Mouse (Mus musculus) heart, embryonic 16.5 days (tissue): Measurements from ENCODE around the gene Carhsp1. TPM values are rescaled to one million over a fixed set of nuclear protein-coding genes. Genes with fewer than 3 reads are reported as not detected.

Experiments
- ATAC-seq: fragments of 200-750 bp; cut with Nextera tagmentation; replicated peaks from 2 replicates; pipeline ENCODE4 v1.8.0; 2017; ENCODE audit warnings: moderate number of reproducible peaks; ENCODE audit not compliant: insufficient read depth, low FRiP score; ENCODE audit errors: extremely low read depth
- H3K27ac ChIP-seq: fragments of 300-500 bp; sonication (generic); 2 replicates; pipeline ENCODE4 v1.5.1; 2014; ENCODE audit warnings: mild to moderate bottlenecking, low read length, control low read depth, moderate library complexity
- H3K27me3 ChIP-seq: fragments of 300-500 bp; sonication (generic); 2 replicates; pipeline ENCODE4 v1.6.1; 2014; ENCODE audit warnings: low read length, mixed read lengths; ENCODE audit not compliant: control insufficient read depth, insufficient read depth
- H3K36me3 ChIP-seq: fragments of 300-500 bp; sonication (generic); 2 replicates; pipeline ENCODE4 v1.6.1; 2014; ENCODE audit not compliant: control insufficient read depth, insufficient read depth
- H3K4me1 ChIP-seq: fragments of 300-500 bp; sonication (generic); 2 replicates; pipeline ENCODE4 v1.6.1; 2014; ENCODE audit warnings: low read length, mixed read lengths; ENCODE audit not compliant: control insufficient read depth, insufficient read depth
- H3K4me2 ChIP-seq: fragments of 300-500 bp; sonication (generic); 2 replicates; pipeline ENCODE4 v1.6.1; 2014; ENCODE audit warnings: low read depth, mild to moderate bottlenecking, control low read depth, low read length
- H3K4me3 ChIP-seq: fragments of 300-500 bp; sonication (generic); 2 replicates; pipeline ENCODE4 v1.5.1; 2014; ENCODE audit warnings: mild to moderate bottlenecking, control low read depth, low read length
- H3K9ac ChIP-seq: fragments of 300-500 bp; sonication (generic); 2 replicates; pipeline ENCODE4 v1.6.1; 2014; ENCODE audit warnings: low read length, control low read depth
- H3K9me3 ChIP-seq: fragments of 300-500 bp; sonication (generic); replicated peaks from 2 replicates; pipeline ENCODE4 v1.6.1; 2016; ENCODE audit warnings: low read length; ENCODE audit not compliant: control insufficient read depth
- WGBS: fragments of 180-500 bp; shearing (Covaris S2); extraction: QIAGEN DNeasy Blood & Tissue Kit; methylation state at CpG from one replicate; pipeline ENCODE4 v1.1.7; 2014; 5-methylcytosine and 5-hydroxymethylcytosine counted together
- polyA plus RNA-seq: library from polyadenylated mRNA; unstranded; fragments of >200 nt; fragmentation: Nextera tagmentation; extraction: Ambion mirVana; gene quantifications from 2 replicates; pipeline ENCODE4 v1.2.1, GENCODE M21; 2015

The Carhsp1 gene
- polyA plus RNA-seq, 1 experiment from 2014 or later, result 75.4 TPM

- Histone ChIP-seq H3K4me3 (no peak overlapping the region), H3K36me3 (no peaks in the 10 kb centered on the region), H3K4me1 (no peaks in the 10 kb centered on the region), H3K27me3 (no peaks in the 10 kb centered on the region), H3K9me3 (no peaks in the 10 kb centered on the region), H3K4me2 (no peak overlapping the region), H3K27ac (no peak overlapping the region), H3K9ac (no peak overlapping the region)
- WGBS, result 78% methylated on average over 4 of the region's 4 CpGs
- no peak for ATAC-seq
Measured at GRCm38 (mm10) chr16:8678676-8679075, 6.7 kb upstream of the Carhsp1 start.

GRCm38 (mm10) chr16:8678035-8678434 lies 6.1 kb upstream of the Carhsp1 start:
- Histone ChIP-seq H3K27me3 (no peaks in the 10 kb centered on the region), H3K4me1 (no peaks in the 10 kb centered on the region), H3K4me3 (no peak overlapping the region), H3K9me3 (no peaks in the 10 kb centered on the region), H3K27ac (no peak overlapping the region), H3K9ac (no peak overlapping the region), H3K36me3 (no peaks in the 10 kb centered on the region), H3K4me2 (no peak overlapping the region)
- WGBS, result 50% methylated on average over 5 of the region's 5 CpGs
- no peak for ATAC-seq

DNA sequence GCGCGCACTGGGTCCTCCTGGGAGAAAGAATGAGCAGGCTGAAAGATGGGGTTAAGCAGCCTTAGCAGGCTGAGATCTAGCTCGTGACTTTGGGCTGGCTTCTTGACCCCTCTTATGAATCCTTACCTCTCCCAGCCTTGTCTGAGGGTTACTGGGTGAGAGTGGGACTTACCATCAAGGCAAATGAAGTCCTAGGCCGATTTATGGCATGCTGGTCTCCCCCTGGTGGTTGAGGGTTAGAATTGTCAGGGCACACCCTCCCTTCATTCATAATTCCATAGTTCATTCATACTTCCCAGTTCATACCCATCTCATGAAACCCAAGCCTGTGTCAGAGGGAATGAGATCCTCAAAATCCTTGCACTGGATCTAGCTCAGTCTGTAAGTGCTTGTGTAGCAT lies 4.8 kb upstream of the Carhsp1 start:
- Histone ChIP-seq H3K27ac (no peak overlapping the region), H3K9me3 (no peaks in the 10 kb centered on the region), H3K36me3 (no peaks in the 10 kb centered on the region), H3K9ac (no peak overlapping the region), H3K27me3 (no peaks in the 10 kb centered on the region), H3K4me3 (no peak overlapping the region), H3K4me1 (no peaks in the 10 kb centered on the region; the same call in 1 of the 2 replicates), H3K4me2 (no peak overlapping the region)
- no peak for ATAC-seq
- 51% methylated on average over 4 of the region's 4 CpGs for WGBS

- H3K27me3 ChIP-seq, result no peaks in the 10 kb centered on the region
- no peak overlapping the region for H3K4me3 ChIP-seq
- H3K4me1 ChIP-seq, result peaks cover under 1% of the 10 kb centered on the region; the same call in 1 of the 2 replicates
- H3K9me3 ChIP-seq, result no peaks in the 10 kb centered on the region
- no peak overlapping the region for H3K27ac ChIP-seq
- no peaks in the 10 kb centered on the region for H3K36me3 ChIP-seq
- no peak overlapping the region for H3K4me2 ChIP-seq
- no peak overlapping the region for H3K9ac ChIP-seq
- 69% methylated on average over 2 of the region's 2 CpGs for WGBS
- ATAC-seq, result no peak
Measured at GRCm38 (mm10) chr16:8676228-8676627, 4.3 kb upstream of the Carhsp1 start.

GRCm38 (mm10) chr16:8675559-8675958 lies 3.6 kb upstream of the Carhsp1 start:
- Histone ChIP-seq H3K9me3 (no peaks in the 10 kb centered on the region), H3K27ac (no peak overlapping the region), H3K4me2 (no peak overlapping the region), H3K36me3 (no peaks in the 10 kb centered on the region), H3K4me1 (peaks cover 7% of the 10 kb centered on the region), H3K4me3 (no peak overlapping the region), H3K9ac (no peak overlapping the region), H3K27me3 (no peaks in the 10 kb centered on the region)
- WGBS, result 76% methylated on average over 8 of the region's 8 CpGs
- ATAC-seq, result no peak

DNA sequence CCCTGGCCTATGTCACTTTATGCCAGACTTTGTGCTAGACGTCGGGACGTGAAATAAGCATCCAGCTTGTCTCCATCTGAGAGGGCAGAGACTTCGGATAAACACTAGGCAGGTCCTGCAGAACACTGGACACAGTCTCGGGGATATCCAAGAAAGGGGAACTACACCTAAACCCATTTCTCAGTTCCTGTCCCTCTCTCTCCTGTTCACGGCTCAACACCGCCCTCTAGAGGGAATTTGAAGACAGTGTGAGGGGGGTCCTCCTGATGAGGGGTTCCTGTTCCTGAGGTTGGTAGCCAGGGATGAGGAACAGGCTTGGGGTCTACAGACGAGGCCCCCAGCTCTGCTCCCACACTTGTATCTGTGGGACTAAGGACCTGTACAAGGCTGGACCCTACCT lies 2.2 kb upstream of the Carhsp1 start:
- H3K9ac ChIP-seq, result no peak overlapping the region
- no peak overlapping the region for H3K27ac ChIP-seq
- H3K36me3 ChIP-seq, result no peaks in the 10 kb centered on the region
- no peaks in the 10 kb centered on the region for H3K9me3 ChIP-seq
- no peak for ATAC-seq
- H3K4me2 ChIP-seq, result peak overlapping the region; percentile 17; the same call in 1 of the 2 replicates
- H3K4me3 ChIP-seq, result no peak overlapping the region
- no peaks in the 10 kb centered on the region for H3K27me3 ChIP-seq
- WGBS, result 5% methylated on average over 8 of the region's 8 CpGs
- H3K4me1 ChIP-seq, result peaks cover 21% of the 10 kb centered on the region

- WGBS, result 65% methylated on average over 6 of the region's 6 CpGs
Measured at GRCm38 (mm10) chr16:8673343-8673742, 1.4 kb upstream of the Carhsp1 start.

DNA sequence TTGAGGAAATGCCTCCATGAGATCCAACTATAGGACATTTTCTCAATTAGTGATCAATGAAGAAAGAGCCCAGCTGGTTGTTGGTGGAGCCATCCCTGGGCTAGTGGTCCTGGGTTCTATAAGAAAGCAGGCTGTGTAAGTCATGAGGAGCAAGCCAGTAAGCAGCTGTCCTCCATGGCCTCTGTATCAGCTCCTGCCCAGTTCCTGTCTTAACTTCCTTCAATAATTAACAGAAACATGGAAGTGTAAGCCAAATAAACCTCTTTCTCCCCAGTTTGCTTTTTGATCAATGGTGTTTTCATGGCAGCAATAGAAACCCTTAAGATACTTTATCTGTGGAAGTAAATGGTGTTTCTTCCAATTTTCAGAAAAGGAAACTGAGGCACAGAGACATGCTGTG lies 856 bp upstream of the Carhsp1 start:
- Histone ChIP-seq H3K4me3 (no peak overlapping the region), H3K27ac (no peak overlapping the region), H3K4me2 (no peak overlapping the region), H3K36me3 (no peaks in the 10 kb centered on the region), H3K9me3 (no peaks in the 10 kb centered on the region), H3K9ac (no peak overlapping the region), H3K27me3 (no peaks in the 10 kb centered on the region), H3K4me1 (peaks cover 35% of the 10 kb centered on the region)
- ATAC-seq, result no peak

More at GRCm38 (mm10) chr16:8673343-8673742, 1.4 kb upstream of the Carhsp1 start:
- Histone ChIP-seq H3K9ac (no peak overlapping the region), H3K9me3 (no peaks in the 10 kb centered on the region), H3K36me3 (no peaks in the 10 kb centered on the region), H3K4me1 (peaks cover 29% of the 10 kb centered on the region), H3K27me3 (no peaks in the 10 kb centered on the region), H3K4me3 (no peak overlapping the region), H3K27ac (no peak overlapping the region), H3K4me2 (no peak overlapping the region)
- ATAC-seq, result no peak

GRCm38 (mm10) chr16:8672350-8672687 lies 364 bp upstream of the Carhsp1 start:
- Histone ChIP-seq H3K4me1 (peaks cover 39% of the 10 kb centered on the region), H3K9ac (peak overlapping the region; percentile 82), H3K4me3 (peak overlapping the region; percentile 86), H3K4me2 (peak overlapping the region; percentile 94), H3K9me3 (no peaks in the 10 kb centered on the region), H3K27me3 (no peaks in the 10 kb centered on the region), H3K27ac (no peak overlapping the region), H3K36me3 (no peaks in the 10 kb centered on the region)
- under 1% methylated on average over 18 of the region's 18 CpGs for WGBS
- ATAC-seq, result no peak
